Mouse (Mus musculus): ENCODE data around the gene Hoxd11.

DNA sequence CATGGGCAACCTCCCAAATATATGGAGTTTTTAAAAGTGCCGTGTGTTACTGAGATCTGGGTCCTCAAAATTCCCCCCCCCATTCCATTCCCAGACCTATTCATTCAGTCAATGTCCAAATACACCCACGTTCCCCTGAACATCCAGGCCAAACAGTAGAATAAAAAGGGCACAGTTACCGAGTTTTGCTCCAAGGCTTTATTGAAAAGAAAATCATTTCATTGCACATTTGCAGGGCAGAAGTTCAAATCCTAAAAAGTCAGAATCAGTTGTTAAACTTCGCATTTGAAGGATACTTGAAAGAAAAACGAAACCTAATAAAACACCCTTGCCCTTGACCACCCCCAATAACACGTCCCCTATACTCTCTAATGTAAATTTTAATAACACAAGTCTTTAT, 23.5 kb downstream of the Hoxd11 start:
- TF ChIP-seq CTCF (IDR thresholded peaks at IDR 0.05; ENCODE audit: insufficient read depth, low read length), result no peak
- no peak for TF ChIP-seq POLR2A (IDR thresholded peaks at IDR 0.05; ENCODE audit: borderline replicate concordance, extremely low read depth, low read depth, low read length)
